Comparison of ENCODE assay signal across 36 mouse cellular contexts in genomic region chr1:135834983-135835382, GRCm38 (mm10). TPM values are rescaled to one million over a fixed set of nuclear protein-coding genes. Genes with fewer than 3 reads are reported as not detected.
DNase-seq lines count a peak whose midpoint lies in the region; ATAC-seq and TF ChIP-seq lines count a peak whose summit lies in the region.
"Had no signal": no experiment of that assay in that cellular context is flagged by ENCODE, and none has a peak within 500 bp of the region (broad histone marks: within the 10 kb centered on the region; RNA-seq: fewer than 3 reads in every experiment).

No protein-coding gene starts in this region.

- DNase-seq in heart, embryonic 10.5 days (ENCODE audit: low spot score): no peak
- DNase-seq in heart, adult 9 months (ENCODE audit: low spot score in 2 of 2): no peak
- no peak for DNase-seq in ES-E14 (ENCODE audit: low read depth, low spot score)
- no peak for DNase-seq in embryo, embryonic 9.5 days (ENCODE audit: extremely low spot score)
- DNase-seq in adrenal gland, adult 18-20 months (ENCODE audit: low spot score in 2 of 2): no peak
- DNase-seq: adrenal gland, postnatal 14 days; cerebellum, adult 11 months; cerebellum, adult 9-10 months; cerebellum, postnatal 36 days; embryo, embryonic 11 days; gastrocnemius, adult 2 months; gastrocnemius, postnatal 36 days; kidney, adult 2 months; kidney, postnatal 36 days; liver; lung, adult 2 months; lung, postnatal 10 days; right cerebral cortex, postnatal 25 days; spleen, adult 18-20 months; thymus, postnatal 14 days had no signal

- no peak overlapping the region for H3K4me2 ChIP-seq in intestine, embryonic 16.5 days (ENCODE audit: low read depth, low read length)
- no peak overlapping the region for H3K4me2 ChIP-seq in intestine, embryonic 15.5 days (replicated peaks)
- no peak overlapping the region for H3K4me2 ChIP-seq in limb, embryonic 15.5 days
- H3K4me2 ChIP-seq: embryonic facial prominence, embryonic 13.5 days; forebrain, embryonic 15.5 days; hindbrain, embryonic 14.5 days; midbrain, embryonic 15.5 days had no signal

- peak overlapping the region; percentile 22; the same call in 1 of the 2 replicates for H3K4me3 ChIP-seq in heart, embryonic 10.5 days
- H3K4me3 ChIP-seq in intestine, embryonic 16.5 days (ENCODE audit: low read length): no peak overlapping the region
- H3K4me3 ChIP-seq in intestine, embryonic 15.5 days (replicated peaks): no peak overlapping the region
- H3K4me3 ChIP-seq in ES-E14 (ENCODE audit: insufficient read depth in 1 of 2, low read depth in 1 of 2, low read length in 2 of 2, poor library complexity in 1 of 2, severe bottlenecking in 1 of 2): peak overlapping the region; percentile 16 to 25; a peak in 3 of 4 replicates
- no peak overlapping the region for H3K4me3 ChIP-seq in limb, embryonic 15.5 days
- H3K4me3 ChIP-seq: embryonic facial prominence, embryonic 13.5 days; forebrain, embryonic 10.5 days; forebrain, embryonic 15.5 days; gastrocnemius, adult 2 months; layer of hippocampus, adult 2 months; midbrain, embryonic 15.5 days had no signal

- peaks cover 10% of the 10 kb centered on the region; the same call in 1 of the 2 replicates for H3K36me3 ChIP-seq in heart, embryonic 10.5 days
- H3K36me3 ChIP-seq in intestine, embryonic 16.5 days (ENCODE audit: control insufficient read depth, insufficient read depth, low read length): no peaks in the 10 kb centered on the region; the same call in 1 of the 2 replicates
- H3K36me3 ChIP-seq in intestine, embryonic 15.5 days: no peaks in the 10 kb centered on the region
- peaks cover 3% of the 10 kb centered on the region; the same call in 1 of the 2 replicates for H3K36me3 ChIP-seq in ES-E14 (ENCODE audit: control insufficient read depth, insufficient read depth, low read length, poor library complexity, severe bottlenecking)
- no peaks in the 10 kb centered on the region for H3K36me3 ChIP-seq in limb, embryonic 15.5 days
- H3K36me3 ChIP-seq: embryonic facial prominence, embryonic 13.5 days; forebrain, embryonic 10.5 days; forebrain, embryonic 15.5 days; G1E; midbrain, embryonic 15.5 days had no signal

- H3K9me3 ChIP-seq in heart, embryonic 10.5 days: no peaks in the 10 kb centered on the region
- H3K9me3 ChIP-seq in intestine, embryonic 16.5 days (ENCODE audit: control insufficient read depth, low read length): no peaks in the 10 kb centered on the region
- H3K9me3 ChIP-seq in intestine, embryonic 15.5 days: no peaks in the 10 kb centered on the region
- H3K9me3 ChIP-seq in ES-E14 (ENCODE audit: control insufficient read depth, insufficient read depth, low read depth, low read length): no peaks in the 10 kb centered on the region
- H3K9me3 ChIP-seq in limb, embryonic 15.5 days: no peaks in the 10 kb centered on the region
- H3K9me3 ChIP-seq: embryonic facial prominence, embryonic 13.5 days; forebrain, embryonic 10.5 days; forebrain, embryonic 15.5 days; G1E; midbrain, embryonic 15.5 days had no signal

- WGBS in heart, embryonic 10.5 days: 53% methylated on average over 8 of the region's 8 CpGs
- 78% methylated on average over 8 of the region's 8 CpGs for WGBS in intestine, embryonic 16.5 days
- 80% methylated on average over 8 of the region's 8 CpGs for WGBS in intestine, embryonic 15.5 days
- 67% methylated on average over 8 of the region's 8 CpGs for whole genome bisulfite sequencing in limb, embryonic 15.5 days

- in situ Hi-C loops in ES-E14 (cut with MboI; ENCODE audit: low sequenced_read_pairs in 2 of 2, unreplicated experiment in 2 of 2): no loop called here

- H3K27me3 ChIP-seq in heart, embryonic 10.5 days (ENCODE audit: insufficient read depth, poor library complexity, severe bottlenecking): no peaks in the 10 kb centered on the region
- no peaks in the 10 kb centered on the region for H3K27me3 ChIP-seq in intestine, embryonic 16.5 days (replicated peaks; ENCODE audit: control insufficient read depth, insufficient read depth, low read length)
- no peaks in the 10 kb centered on the region for H3K27me3 ChIP-seq in intestine, embryonic 15.5 days (replicated peaks)
- no peaks in the 10 kb centered on the region for H3K27me3 ChIP-seq in limb, embryonic 15.5 days
- H3K27me3 ChIP-seq: forebrain, embryonic 15.5 days; midbrain, embryonic 15.5 days had no signal

- peak overlapping the region; percentile 92 for H3K27ac ChIP-seq in heart, embryonic 10.5 days
- H3K27ac ChIP-seq in intestine, embryonic 16.5 days (ENCODE audit: low read length): no peak overlapping the region
- H3K27ac ChIP-seq in intestine, embryonic 15.5 days: no peak overlapping the region
- H3K27ac ChIP-seq in ES-E14 (ENCODE audit: insufficient read depth, low read depth, low read length, poor library complexity, severe bottlenecking): no peak overlapping the region
- H3K27ac ChIP-seq in limb, embryonic 15.5 days: peak overlapping the region; percentile 8; the same call in 1 of the 2 replicates
- H3K27ac ChIP-seq: embryonic facial prominence, embryonic 13.5 days; forebrain, embryonic 10.5 days; forebrain, embryonic 15.5 days; gastrocnemius, adult 2 months; hindbrain, embryonic 14.5 days; layer of hippocampus, adult 2 months; liver, embryonic 14.5 days; macrophage; midbrain, embryonic 15.5 days had no signal

- peak; percentile 27; the same call in 1 of the 2 replicates for ATAC-seq in intestine, embryonic 16.5 days
- ATAC-seq in intestine, embryonic 15.5 days: no peak
- no peak for ATAC-seq in limb, embryonic 15.5 days (ENCODE audit: insufficient number of reproducible peaks, low FRiP score, low TSS enrichment, low read depth)
- ATAC-seq: CD4-positive, CD25-positive, alpha-beta regulatory T cell, adult 4 months; forebrain, embryonic 15.5 days; midbrain, embryonic 15.5 days had no signal

- peaks cover 61% of the 10 kb centered on the region for H3K4me1 ChIP-seq in heart, embryonic 10.5 days
- H3K4me1 ChIP-seq in intestine, embryonic 16.5 days (ENCODE audit: control insufficient read depth, insufficient read depth, low read length): 0 out of 2 replicates have a peak, but pooled peaks cover 3% of the 10 kb centered on the region
- H3K4me1 ChIP-seq in intestine, embryonic 15.5 days (replicated peaks): peaks cover 16% of the 10 kb centered on the region; the same call in 1 of the 2 replicates
- H3K4me1 ChIP-seq in ES-E14 (ENCODE audit: control insufficient read depth in 2 of 2, insufficient read depth in 2 of 2, low read length in 2 of 2, poor library complexity in 1 of 2): peaks cover 0 to 2% of the 10 kb centered on the region in 2 experiments; a peak in 1 of 4 replicates
- peaks cover 15% of the 10 kb centered on the region; the same call in 1 of the 2 replicates for H3K4me1 ChIP-seq in limb, embryonic 15.5 days
- H3K4me1 ChIP-seq: forebrain, embryonic 15.5 days; midbrain, embryonic 15.5 days had no signal

- H3K9ac ChIP-seq in intestine, embryonic 16.5 days (ENCODE audit: low read depth, low read length): no peak overlapping the region
- H3K9ac ChIP-seq in intestine, embryonic 15.5 days: no peak overlapping the region
- H3K9ac ChIP-seq in ES-E14 (ENCODE audit: insufficient read depth, low read depth, low read length, poor library complexity, severe bottlenecking): peak overlapping the region; percentile 47; the same call in 1 of the 2 replicates
- no peak overlapping the region for H3K9ac ChIP-seq in limb, embryonic 15.5 days
- H3K9ac ChIP-seq: embryonic facial prominence, embryonic 13.5 days; forebrain, embryonic 15.5 days; hindbrain, embryonic 14.5 days; liver, embryonic 14.5 days; midbrain, embryonic 15.5 days had no signal

TF ChIP-seq in ES-E14, 5 proteins besides CTCF, POLR2A, EP300 and RAD21:
- no peak for TF ChIP-seq MAFK (IDR thresholded peaks at IDR 0.05; ENCODE audit: insufficient read depth, low read depth, low read length)

RNA-seq across cellular contexts. Expression of gene Tnnt2, which starts 1.2 kb away (rescaled TPM):
- 2,168 and 3,634 TPM in 2 replicates for polyA plus RNA-seq in heart, embryonic 10.5 days (2016; fragmentation: Nextera tagmentation; extraction: Ambion mirVana)
- polyA plus RNA-seq in intestine, embryonic 16.5 days (2015; fragmentation: Nextera tagmentation; extraction: Ambion mirVana): 23.5 and 26.7 TPM in 2 replicates
- polyA plus RNA-seq in intestine, embryonic 15.5 days (2015; fragmentation: Nextera tagmentation; extraction: Ambion mirVana): 16.4 and 17.4 TPM in 2 replicates
- total RNA-seq in ES-E14 (2012; rRNA removed): 0.69 and 2.5 TPM in 2 replicates
- 87.0 and 226 TPM in 2 replicates for polyA plus RNA-seq in limb, embryonic 15.5 days (2015; fragmentation: Nextera tagmentation; extraction: Ambion mirVana)
- 1 to 10 TPM; 1.3 to 2.2 TPM for total RNA-seq in adrenal gland, adult 18-20 months (2021)
- total RNA-seq: hematopoietic stem cell, adult 5-6 weeks; megakaryocyte-erythroid progenitor cell, adult 5-6 weeks; neutrophil, adult 5-6 weeks had no signal
- polyA plus RNA-seq: G1E, macrophage had no signal

RNA-seq across cellular contexts. Expression of gene Lad1, which starts 16.6 kb away (rescaled TPM):
- polyA plus RNA-seq in heart, embryonic 10.5 days (2016; fragmentation: Nextera tagmentation; extraction: Ambion mirVana): 3.3 and 6.8 TPM in 2 replicates
- polyA plus RNA-seq in intestine, embryonic 16.5 days (2015; fragmentation: Nextera tagmentation; extraction: Ambion mirVana): 260 and 283 TPM in 2 replicates
- polyA plus RNA-seq in intestine, embryonic 15.5 days (2015; fragmentation: Nextera tagmentation; extraction: Ambion mirVana): 179 and 196 TPM in 2 replicates
- 5.2 and 9.0 TPM in 2 replicates for total RNA-seq in ES-E14 (2012; rRNA removed)
- polyA plus RNA-seq in limb, embryonic 15.5 days (2015; fragmentation: Nextera tagmentation; extraction: Ambion mirVana): 63.8 and 67.8 TPM in 2 replicates
- under 1 TPM in 1 of 2 experiments, not detected in 1; 0.33 TPM for total RNA-seq in adrenal gland, adult 18-20 months (2021)
- total RNA-seq: adrenal gland, postnatal 14 days; gastrocnemius, adult 2 months; gastrocnemius, postnatal 36 days; hematopoietic stem cell, adult 5-6 weeks; megakaryocyte-erythroid progenitor cell, adult 5-6 weeks had no signal
- polyA plus RNA-seq: G1E had no signal

RNA-seq across cellular contexts. Expression of gene Tnni1, which starts 55.7 kb away (rescaled TPM):
- polyA plus RNA-seq in heart, embryonic 10.5 days (2016; fragmentation: Nextera tagmentation; extraction: Ambion mirVana): 2,290 and 3,821 TPM in 2 replicates
- polyA plus RNA-seq in intestine, embryonic 16.5 days (2015; fragmentation: Nextera tagmentation; extraction: Ambion mirVana): 6.4 and 8.7 TPM in 2 replicates
- polyA plus RNA-seq in intestine, embryonic 15.5 days (2015; fragmentation: Nextera tagmentation; extraction: Ambion mirVana): 5.4 and 8.3 TPM in 2 replicates
- 1.1 and 1.6 TPM in 2 replicates for total RNA-seq in ES-E14 (2012; rRNA removed)
- polyA plus RNA-seq in limb, embryonic 15.5 days (2015; fragmentation: Nextera tagmentation; extraction: Ambion mirVana): 231 and 577 TPM in 2 replicates
- under 1 TPM in 1 of 2 experiments, not detected in 1; 0.26 TPM for total RNA-seq in adrenal gland, adult 18-20 months (2021)
- total RNA-seq: adrenal gland, postnatal 14 days; hematopoietic stem cell, adult 5-6 weeks; neutrophil, adult 5-6 weeks had no signal
- polyA plus RNA-seq: CD4-positive, CD25-positive, alpha-beta regulatory T cell, adult 4 months; macrophage had no signal

Comparison
In these comparisons a context has a peak if more than half of its experiments do, and no peak if none do; other contexts are left out.
1. H3K27ac ChIP-seq: peak in heart, embryonic 10.5 days (single experiment) and limb, embryonic 15.5 days (single experiment); none in intestine, embryonic 16.5 days (single experiment), intestine, embryonic 15.5 days (single experiment) and ES-E14 (single experiment).
2. H3K4me3 ChIP-seq: peak in heart, embryonic 10.5 days (single experiment) and ES-E14 (2 of 2); none in intestine, embryonic 16.5 days (single experiment), intestine, embryonic 15.5 days (single experiment) and limb, embryonic 15.5 days (single experiment).
3. RNA of gene Tnni1, which starts 55.7 kb away (polyA plus RNA-seq): 2,290 to 3,821 TPM in heart, embryonic 10.5 days and 231 to 577 TPM in limb, embryonic 15.5 days; 5.4 to 8.3 TPM in intestine, embryonic 15.5 days and 6.4 to 8.7 TPM in intestine, embryonic 16.5 days; every median in the first group is over 10 times any median in the second.